Mouse (Mus musculus): ENCODE results near the gene Zfp692. TPM values are rescaled to one million over a fixed set of nuclear protein-coding genes. Genes with fewer than 3 reads are reported as not detected.
A peak's percentile ranks its signal among the peaks of the same experiment; 100 is the strongest.

Gene Zfp692
- polyA plus RNA-seq, 1 experiment from 2014 or later, result 30.5 TPM

GRCm38 (mm10) chr11:58314069-58314468, 7.2 kb downstream of the Zfp692 start:
- H3K9ac ChIP-seq, result no peak overlapping the region
- H3K27ac ChIP-seq, result no peak overlapping the region
- no peaks in the 10 kb centered on the region for H3K9me3 ChIP-seq (replicated peaks)
- no peak overlapping the region for H3K4me2 ChIP-seq
- peaks cover 79% of the 10 kb centered on the region for H3K36me3 ChIP-seq
- WGBS, result 90% methylated on average over 6 of the region's 6 CpGs
- no peaks in the 10 kb centered on the region for H3K4me1 ChIP-seq
- H3K4me3 ChIP-seq (replicated peaks), result no peak overlapping the region
- H3K27me3 ChIP-seq, result no peaks in the 10 kb centered on the region
- no peak for ATAC-seq (replicated peaks; ENCODE audit: low FRiP score)

DNA sequence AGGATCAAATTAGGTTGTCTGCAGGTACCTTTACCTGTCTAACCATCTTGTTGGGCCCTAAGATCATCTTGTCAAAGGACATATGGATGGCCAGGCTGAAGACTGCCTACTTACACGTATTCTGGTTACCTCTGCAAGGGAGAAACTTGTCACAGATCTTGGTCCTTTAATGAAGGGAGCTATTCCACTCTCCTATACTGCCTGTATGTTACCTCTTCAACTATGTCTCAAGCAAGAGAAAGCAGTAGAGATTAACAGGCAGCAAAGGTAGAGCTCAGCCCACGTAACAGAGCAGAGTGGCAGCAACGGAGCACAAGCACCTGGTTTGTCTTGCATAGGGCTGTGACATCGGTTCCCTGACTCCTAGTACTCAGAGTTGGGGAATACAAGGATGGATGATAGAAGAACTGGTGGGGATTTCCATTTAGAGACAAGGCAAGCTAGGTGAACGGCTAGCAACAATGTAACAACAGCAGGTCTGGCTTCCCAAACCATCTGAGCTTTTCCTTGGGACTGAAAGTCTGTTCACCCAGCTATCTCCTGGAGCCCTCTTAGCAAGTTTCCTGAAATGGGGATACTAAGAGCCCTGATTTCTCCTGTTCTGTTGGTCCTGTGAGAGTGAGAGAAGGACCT, 8.8 kb downstream of the Zfp692 start:
- no peak for ATAC-seq (replicated peaks; ENCODE audit: low FRiP score)
- WGBS, result 93% methylated on average over 5 of the region's 5 CpGs
- Histone ChIP-seq H3K9ac (no peak overlapping the region), H3K27ac (no peak overlapping the region), H3K4me2 (no peak overlapping the region), H3K9me3 (replicated peaks) (no peaks in the 10 kb centered on the region), H3K27me3 (no peaks in the 10 kb centered on the region), H3K4me1 (no peaks in the 10 kb centered on the region), H3K36me3 (peaks cover 85% of the 10 kb centered on the region), H3K4me3 (replicated peaks) (no peak overlapping the region)

DNA sequence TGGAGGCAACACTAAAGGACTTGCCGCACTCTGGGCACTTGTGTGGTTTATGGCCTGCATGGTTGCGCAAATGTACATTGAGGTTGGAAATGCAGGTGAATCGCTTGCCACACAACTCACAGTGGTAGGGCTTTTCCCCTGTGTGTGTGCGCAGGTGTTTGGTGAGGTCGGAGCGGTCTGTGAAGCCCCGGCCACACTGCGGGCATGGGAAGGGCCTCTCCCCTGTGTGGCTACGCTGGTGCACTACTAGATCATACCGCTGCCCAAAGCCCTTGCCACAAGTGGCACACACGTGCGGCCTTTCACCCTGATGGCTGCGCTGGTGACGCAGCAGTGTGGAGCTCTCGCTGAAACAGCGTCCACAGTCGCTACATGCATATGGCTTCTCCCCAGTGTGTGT, 9.5 kb downstream of the Zfp692 start:
- Histone ChIP-seq H3K4me1 (peaks cover 1% of the 10 kb centered on the region), H3K4me3 (replicated peaks) (no peak overlapping the region), H3K27ac (no peak overlapping the region), H3K27me3 (no peaks in the 10 kb centered on the region), H3K36me3 (peaks cover 84% of the 10 kb centered on the region), H3K9ac (no peak overlapping the region), H3K9me3 (replicated peaks) (no peaks in the 10 kb centered on the region), H3K4me2 (no peak overlapping the region)
- 87% methylated on average over 17 of the region's 17 CpGs for WGBS
- ATAC-seq (replicated peaks; ENCODE audit: low FRiP score), result peak; percentile 18; the same call in 1 of the 2 replicates

DNA sequence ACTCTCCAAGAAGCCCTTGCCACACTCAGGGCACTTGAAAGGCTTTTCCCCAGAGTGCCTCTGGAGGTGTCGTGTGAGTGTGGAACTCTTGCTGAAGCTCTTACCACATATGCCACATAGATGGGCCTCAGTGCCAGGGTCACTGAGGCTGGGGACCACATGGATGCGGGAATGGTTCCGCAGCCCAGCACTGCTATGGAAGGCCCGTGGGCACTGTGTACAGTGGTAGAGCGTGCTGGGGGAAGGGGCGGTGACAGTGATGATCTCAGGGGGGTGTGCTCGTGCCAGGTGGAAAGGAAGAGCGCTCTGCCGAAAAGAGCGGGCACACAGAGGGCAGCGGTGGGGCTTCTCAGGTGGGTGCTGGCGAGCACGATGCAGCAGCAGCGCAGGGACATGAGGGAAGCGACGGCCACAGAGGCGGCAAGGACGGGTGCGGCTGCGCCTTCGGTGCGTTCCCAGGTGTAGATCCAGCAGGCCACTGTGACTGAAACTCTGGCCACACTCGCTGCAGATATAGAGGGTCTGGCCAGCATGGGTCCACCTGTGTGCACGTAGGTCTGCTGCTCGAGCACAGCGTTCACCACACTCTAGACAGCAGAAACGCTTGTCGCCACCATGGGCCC, 10.0 kb downstream of the Zfp692 start:
- peaks cover 7% of the 10 kb centered on the region for H3K4me1 ChIP-seq
- peaks cover 82% of the 10 kb centered on the region for H3K36me3 ChIP-seq
- no peaks in the 10 kb centered on the region for H3K27me3 ChIP-seq
- no peak overlapping the region for H3K27ac ChIP-seq
- H3K9ac ChIP-seq, result no peak overlapping the region
- no peak overlapping the region for H3K4me3 ChIP-seq (replicated peaks)
- no peak overlapping the region for H3K4me2 ChIP-seq
- ATAC-seq (replicated peaks; ENCODE audit: low FRiP score), result 0 out of 2 replicates have a peak, but pooled peaks have one; percentile 40
- no peaks in the 10 kb centered on the region for H3K9me3 ChIP-seq (replicated peaks)
- 72% methylated on average over 28 of the region's 28 CpGs for WGBS

DNA sequence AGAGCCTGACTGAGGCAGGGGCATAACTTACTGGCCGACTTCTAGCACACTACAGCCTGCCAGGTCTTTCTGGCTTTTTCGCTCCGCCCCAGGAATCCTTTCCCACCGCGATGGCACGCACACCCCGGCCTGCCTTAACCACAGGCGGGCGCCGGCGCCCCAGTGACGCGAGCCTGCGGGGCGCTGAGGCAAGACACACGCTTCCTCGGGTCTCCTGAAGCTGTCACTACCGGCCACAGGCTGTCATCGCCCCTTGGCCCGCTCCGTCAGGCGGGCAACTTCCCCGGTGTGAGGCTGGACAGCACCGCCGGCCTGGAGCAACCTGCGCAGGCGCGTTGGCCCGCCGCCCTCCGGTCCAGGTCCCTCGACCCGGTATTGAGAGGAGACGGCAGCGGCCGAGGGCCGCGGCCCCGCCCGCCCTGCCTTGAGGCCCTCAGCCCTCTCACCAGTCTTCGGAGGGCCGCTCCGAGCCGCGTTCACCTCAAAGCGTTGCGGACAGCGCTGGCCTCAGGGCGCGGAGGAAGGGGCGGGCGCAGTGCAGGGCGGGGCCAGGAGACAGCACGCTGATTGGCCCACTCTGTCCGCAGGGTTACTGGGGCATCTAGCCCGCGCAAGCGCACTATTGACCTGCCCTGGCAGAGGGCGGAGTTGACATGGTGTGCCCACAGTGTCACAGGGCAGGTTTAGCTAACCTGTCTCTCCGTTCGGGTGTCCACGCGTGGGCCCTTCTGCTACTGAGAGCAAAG, 16.1 kb downstream of the Zfp692 start:
- H3K27ac ChIP-seq, result peak overlapping the region; percentile 100
- H3K9me3 ChIP-seq (replicated peaks), result no peaks in the 10 kb centered on the region
- peaks cover 20% of the 10 kb centered on the region for H3K4me1 ChIP-seq
- no peaks in the 10 kb centered on the region for H3K27me3 ChIP-seq
- under 1% methylated on average over 58 of the region's 63 CpGs for WGBS
- H3K36me3 ChIP-seq, result peaks cover 49% of the 10 kb centered on the region
- ATAC-seq (replicated peaks; ENCODE audit: low FRiP score), result peak; percentile 99
- H3K9ac ChIP-seq, result peak overlapping the region; percentile 88
- peak overlapping the region; percentile 78 for H3K4me2 ChIP-seq
- peak overlapping the region; percentile 87 for H3K4me3 ChIP-seq (replicated peaks)

DNA sequence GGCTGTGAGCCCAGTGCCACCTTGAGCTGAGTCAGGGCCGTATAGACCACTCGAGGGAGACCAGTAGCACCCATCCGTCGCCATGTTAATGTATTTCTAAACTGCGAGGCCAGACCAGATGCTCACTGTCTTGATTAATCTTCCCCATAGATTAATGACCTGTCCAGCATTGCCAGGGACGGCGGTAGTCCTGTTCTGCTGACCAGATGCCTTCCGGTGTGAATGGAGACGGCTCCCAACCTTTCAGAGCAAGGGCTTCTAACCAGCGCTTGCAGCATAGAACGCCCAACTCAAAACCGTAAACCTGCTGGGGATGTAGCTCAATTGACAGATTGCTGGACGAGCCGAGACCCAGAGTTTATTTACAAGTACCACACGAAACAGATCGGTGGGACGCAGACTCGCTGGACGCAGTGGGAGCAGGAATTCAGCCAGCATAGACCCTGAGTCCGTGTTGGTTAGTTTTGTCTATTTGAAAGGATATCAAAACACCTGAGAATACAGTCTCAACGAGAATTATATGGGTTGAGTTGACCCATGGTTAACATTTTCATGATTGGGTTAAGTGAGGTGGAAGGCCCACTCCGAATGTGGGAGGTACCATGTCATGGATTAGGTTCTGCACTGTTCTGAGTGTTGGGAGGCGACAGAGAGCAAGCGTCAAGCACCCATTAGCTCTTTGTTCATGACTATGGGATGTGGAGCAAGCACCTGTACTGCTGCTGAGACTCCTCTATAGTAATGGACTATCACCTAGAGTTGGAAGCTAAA, 16.9 kb downstream of the Zfp692 start:
- Histone ChIP-seq H3K4me1 (peaks cover 23% of the 10 kb centered on the region), H3K27ac (peak overlapping the region; percentile 100), H3K9me3 (replicated peaks) (no peaks in the 10 kb centered on the region), H3K36me3 (peaks cover 43% of the 10 kb centered on the region), H3K27me3 (no peaks in the 10 kb centered on the region), H3K4me2 (peak overlapping the region; percentile 78), H3K4me3 (replicated peaks) (peak overlapping the region; percentile 87), H3K9ac (peak overlapping the region; percentile 88)
- no peak for ATAC-seq (replicated peaks; ENCODE audit: low FRiP score)
- WGBS, result 7% methylated on average over 24 of the region's 24 CpGs

DNA sequence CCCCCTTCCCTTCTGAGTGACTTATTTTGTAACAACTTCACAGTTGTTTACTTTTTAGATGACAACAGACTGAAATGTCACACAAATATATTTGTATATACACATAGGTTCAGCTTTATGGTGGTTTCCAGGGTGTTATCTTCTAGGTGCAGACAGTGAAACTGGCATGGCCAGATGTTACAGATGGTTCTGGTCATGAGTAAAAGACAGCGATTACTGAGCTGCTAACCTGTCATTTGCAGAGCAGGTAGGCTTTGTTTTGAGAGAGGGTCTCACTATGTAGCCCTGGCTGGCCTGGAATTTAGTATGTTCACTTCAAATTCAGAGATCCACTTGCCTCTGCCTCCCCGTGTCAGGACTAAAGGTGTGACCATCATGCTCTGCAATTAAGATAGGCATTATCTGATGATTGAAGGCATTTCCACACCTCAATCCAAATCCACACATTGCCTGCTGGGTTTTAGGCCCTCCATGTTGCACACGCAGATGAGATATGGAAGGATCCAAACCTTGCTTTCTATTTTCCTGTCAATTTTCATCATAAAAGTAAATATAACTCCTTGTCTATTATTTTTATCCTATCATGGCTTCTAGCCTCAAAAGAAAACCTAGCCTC, 17.9 kb downstream of the Zfp692 start:
- Histone ChIP-seq H3K4me2 (no peak overlapping the region), H3K9ac (no peak overlapping the region), H3K4me3 (replicated peaks) (no peak overlapping the region), H3K4me1 (peaks cover 32% of the 10 kb centered on the region), H3K9me3 (replicated peaks) (no peaks in the 10 kb centered on the region), H3K36me3 (peaks cover 34% of the 10 kb centered on the region), H3K27me3 (no peaks in the 10 kb centered on the region), H3K27ac (no peak overlapping the region)
- 88% methylated on average over 3 of the region's 3 CpGs for WGBS
- no peak for ATAC-seq (replicated peaks; ENCODE audit: low FRiP score)

- no peaks in the 10 kb centered on the region for H3K9me3 ChIP-seq (replicated peaks)
- no peaks in the 10 kb centered on the region for H3K27me3 ChIP-seq
- H3K9ac ChIP-seq, result no peak overlapping the region
- WGBS, result 95% methylated on average over 3 of the region's 3 CpGs
- ATAC-seq (replicated peaks; ENCODE audit: low FRiP score), result no peak
- H3K4me3 ChIP-seq (replicated peaks), result no peak overlapping the region
- H3K27ac ChIP-seq, result no peak overlapping the region
- peaks cover 35% of the 10 kb centered on the region for H3K4me1 ChIP-seq
- no peak overlapping the region for H3K4me2 ChIP-seq
- peaks cover 20% of the 10 kb centered on the region for H3K36me3 ChIP-seq
Observed at GRCm38 (mm10) chr11:58326781-58327180, 19.9 kb downstream of the Zfp692 start.

DNA sequence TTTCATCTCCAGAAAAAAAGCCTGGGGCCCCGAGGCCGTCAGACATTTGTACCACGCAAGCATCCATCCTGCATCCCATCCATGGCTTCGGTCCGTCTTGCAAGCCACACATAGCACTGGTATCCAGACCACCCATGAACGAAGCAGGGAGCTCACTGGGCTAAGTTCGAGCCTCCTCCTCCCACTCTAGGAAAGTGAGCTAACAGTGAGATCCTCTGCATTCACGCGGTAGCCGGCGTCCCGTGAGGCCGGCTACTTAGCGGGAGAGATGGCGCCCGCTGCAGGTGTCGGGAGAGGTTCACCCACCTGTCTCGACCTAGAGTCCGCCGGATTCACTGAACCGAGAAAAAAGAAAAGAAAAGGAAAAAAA, 23.0 kb downstream of the Zfp692 start:
- Histone ChIP-seq H3K9me3 (replicated peaks) (no peaks in the 10 kb centered on the region), H3K4me1 (peaks cover 31% of the 10 kb centered on the region), H3K9ac (peak overlapping the region; percentile 94), H3K27me3 (no peaks in the 10 kb centered on the region), H3K27ac (peak overlapping the region; percentile 86), H3K4me3 (replicated peaks) (peak overlapping the region; percentile 92), H3K36me3 (peaks cover 45% of the 10 kb centered on the region), H3K4me2 (peak overlapping the region; percentile 78)
- ATAC-seq (replicated peaks; ENCODE audit: low FRiP score), result peak; percentile 22
- WGBS, result under 1% methylated on average over 21 of the region's 21 CpGs

GRCm38 (mm10) chr11:58330276-58331148, 23.6 kb downstream of the Zfp692 start, which contains the start of the genes Zfp672 and Sh3bp5l:
TSS of gene Zfp672 (minus strand) at chr11:58330339.
TSS of gene Sh3bp5l (plus strand) at chr11:58330724.
- peak; percentile 93 for ATAC-seq (replicated peaks; ENCODE audit: low FRiP score)
- Histone ChIP-seq H3K9ac (peak within 1 kb of the TSS; percentile 94), H3K4me3 (replicated peaks) (peak within 1 kb of the TSS; percentile 92), H3K4me1 (peaks cover 31% of the 10 kb centered on the region), H3K4me2 (peak within 1 kb of the TSS; percentile 78), H3K27ac (peak within 1 kb of the TSS; percentile 86), H3K9me3 (replicated peaks) (no peaks in the 10 kb centered on the region), H3K36me3 (peaks cover 47% of the 10 kb centered on the region), H3K27me3 (no peaks in the 10 kb centered on the region)
- WGBS, result under 1% methylated on average over 52 of the region's 52 CpGs

DNA sequence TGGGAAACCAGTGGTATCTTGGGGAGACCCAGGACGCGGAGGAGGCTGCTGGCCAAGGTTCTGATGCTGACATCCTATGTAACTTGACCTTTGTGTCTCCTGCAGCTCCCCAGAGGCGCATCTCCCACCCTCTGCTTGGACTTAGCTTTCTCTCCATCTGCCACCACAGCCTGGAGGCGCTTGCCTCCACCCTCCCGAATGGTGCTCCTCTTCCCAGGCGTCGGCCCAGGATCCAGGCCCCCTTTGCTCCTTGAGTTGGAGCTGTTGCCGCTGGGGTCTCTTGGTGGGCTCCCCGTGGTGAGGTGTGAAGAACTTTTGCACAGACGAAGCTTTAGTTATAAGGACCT, 24.3 kb downstream of the Zfp692 start:
- peak; percentile 21; the same call in 1 of the 2 replicates for ATAC-seq (replicated peaks; ENCODE audit: low FRiP score)
- peak overlapping the region; percentile 92 for H3K4me3 ChIP-seq (replicated peaks)
- peaks cover 31% of the 10 kb centered on the region for H3K4me1 ChIP-seq
- peak overlapping the region; percentile 86; the same call in 1 of the 2 replicates for H3K27ac ChIP-seq
- 16% methylated on average over 10 of the region's 10 CpGs for WGBS
- peaks cover 52% of the 10 kb centered on the region for H3K36me3 ChIP-seq
- no peaks in the 10 kb centered on the region for H3K9me3 ChIP-seq (replicated peaks)
- H3K27me3 ChIP-seq, result no peaks in the 10 kb centered on the region
- peak overlapping the region; percentile 94 for H3K9ac ChIP-seq
- peak overlapping the region; percentile 78 for H3K4me2 ChIP-seq

Measured in kidney, embryonic 15.5 days (tissue).